Mouse (Mus musculus) common myeloid progenitor, adult 5-6 weeks (primary cell): ENCODE results near the gene Hist1h4b. TPM values are rescaled to one million over a fixed set of nuclear protein-coding genes. Genes with fewer than 3 reads are reported as not detected.
"Not testable (repeated sequence)": the region's sequence is repeated elsewhere in the genome, so short reads cannot be mapped to it uniquely, and the experiment has no call there.

Source experiments
- ATAC-seq: replicated peaks from 2 replicates; pipeline ENCODE4 v1.8.0; 2016; ENCODE audit warnings: low read depth, mild to moderate bottlenecking, moderate TSS enrichment, inconsistent platforms; ENCODE audit not compliant: poor library complexity, severe bottlenecking
- total RNA-seq: library from RNA; stranded (forward); fragments of 200-1000, 187-1606 nt; gene quantifications from 2 replicates; pipeline ENCODE4 v1.2.3, GENCODE M21; 2017

The Hist1h4b gene
- 676 and 902 TPM in 2 replicates for total RNA-seq

DNA sequence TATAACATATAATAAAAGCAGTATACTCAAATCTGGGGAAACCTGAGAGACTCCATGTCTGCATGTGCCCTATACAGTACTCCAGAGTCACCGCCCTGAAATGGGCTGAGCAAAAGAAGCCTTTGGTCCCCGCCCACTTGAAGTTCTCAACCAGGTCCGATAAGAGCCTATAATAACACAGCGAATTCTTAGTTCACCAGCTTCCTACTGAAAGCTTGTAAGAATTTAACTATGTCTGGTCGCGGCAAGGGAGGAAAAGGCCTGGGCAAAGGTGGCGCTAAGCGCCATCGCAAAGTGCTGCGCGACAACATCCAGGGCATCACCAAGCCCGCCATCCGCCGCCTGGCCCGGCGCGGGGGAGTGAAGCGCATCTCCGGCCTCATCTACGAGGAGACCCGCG is at the start of gene Hist1h4b:
Hist1h4b (plus strand) TSS at position 224 of the 400 bp plus-strand sequence.
- ATAC-seq = peak; percentile 42

DNA sequence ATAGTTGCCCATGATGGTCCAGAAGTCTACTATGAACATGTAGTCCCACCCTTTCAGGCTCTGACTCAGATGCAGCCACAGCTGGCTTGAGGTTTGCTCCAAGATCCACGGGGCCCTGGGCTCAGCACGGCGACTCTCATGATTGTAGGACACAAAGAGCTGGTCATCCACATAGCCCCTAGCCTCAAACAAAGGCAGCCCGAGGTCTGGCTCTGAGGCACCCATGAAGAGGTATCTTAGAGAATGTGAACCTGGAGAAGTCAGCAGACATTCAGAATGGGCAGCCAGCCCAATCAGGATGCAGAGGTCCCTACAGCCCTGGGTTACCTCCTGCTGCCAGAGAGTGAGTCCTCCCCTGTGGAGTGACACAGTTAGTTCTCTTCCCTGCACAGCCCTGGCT is 48.8 kb upstream of the Hist1h4b start:
- ATAC-seq = no peak

DNA sequence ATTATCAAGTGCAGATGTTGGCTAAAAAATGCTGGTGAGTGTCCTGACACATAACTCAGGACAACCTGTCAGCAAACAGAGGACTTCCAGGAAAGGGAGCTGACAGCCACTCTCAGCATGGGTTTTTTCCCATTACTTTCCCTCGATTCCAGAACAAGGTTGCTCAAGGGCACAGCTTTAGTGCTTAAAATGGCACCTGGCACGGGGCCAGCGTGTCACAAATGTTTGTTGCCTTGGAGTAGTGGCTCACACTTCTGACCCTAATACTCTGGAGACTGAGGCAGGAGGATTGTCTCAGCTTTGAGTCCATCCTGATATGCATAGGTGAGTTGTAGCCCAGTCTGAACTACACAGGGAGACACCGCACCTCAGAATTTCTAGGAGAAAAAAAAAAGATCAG is 48.2 kb upstream of the Hist1h4b start:
- ATAC-seq = no peak

DNA sequence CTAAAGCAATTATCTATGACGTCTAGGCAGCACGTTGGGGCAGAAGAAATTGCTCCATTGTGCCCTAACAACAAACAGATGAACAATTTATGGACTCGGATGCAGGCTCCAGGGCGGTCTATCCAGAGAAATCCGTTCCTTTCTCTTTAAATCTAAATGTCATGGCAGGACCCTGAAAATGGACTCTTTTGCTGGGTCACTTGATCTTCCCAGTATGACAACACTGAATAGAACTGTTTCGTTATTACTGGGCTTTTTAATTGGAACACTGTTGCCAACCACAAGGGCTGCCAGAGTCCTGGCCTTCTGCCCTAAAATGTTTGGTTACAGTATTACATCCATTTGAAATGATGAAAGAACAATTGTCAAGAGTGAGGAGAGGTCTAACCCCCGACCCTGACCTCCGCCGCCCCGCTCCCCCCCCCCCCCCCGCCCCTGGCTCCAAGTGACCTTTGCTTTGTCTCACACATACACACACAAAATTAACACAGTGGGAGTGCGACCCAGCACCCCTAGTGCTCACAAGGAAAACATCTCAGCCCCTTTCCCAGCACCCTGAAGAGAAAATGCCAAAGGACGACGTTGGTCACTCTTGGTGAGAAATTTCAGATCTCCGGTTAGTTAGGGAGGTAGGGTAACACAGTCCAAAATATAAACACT is 47.0 kb upstream of the Hist1h4b start:
- ATAC-seq = no peak

DNA sequence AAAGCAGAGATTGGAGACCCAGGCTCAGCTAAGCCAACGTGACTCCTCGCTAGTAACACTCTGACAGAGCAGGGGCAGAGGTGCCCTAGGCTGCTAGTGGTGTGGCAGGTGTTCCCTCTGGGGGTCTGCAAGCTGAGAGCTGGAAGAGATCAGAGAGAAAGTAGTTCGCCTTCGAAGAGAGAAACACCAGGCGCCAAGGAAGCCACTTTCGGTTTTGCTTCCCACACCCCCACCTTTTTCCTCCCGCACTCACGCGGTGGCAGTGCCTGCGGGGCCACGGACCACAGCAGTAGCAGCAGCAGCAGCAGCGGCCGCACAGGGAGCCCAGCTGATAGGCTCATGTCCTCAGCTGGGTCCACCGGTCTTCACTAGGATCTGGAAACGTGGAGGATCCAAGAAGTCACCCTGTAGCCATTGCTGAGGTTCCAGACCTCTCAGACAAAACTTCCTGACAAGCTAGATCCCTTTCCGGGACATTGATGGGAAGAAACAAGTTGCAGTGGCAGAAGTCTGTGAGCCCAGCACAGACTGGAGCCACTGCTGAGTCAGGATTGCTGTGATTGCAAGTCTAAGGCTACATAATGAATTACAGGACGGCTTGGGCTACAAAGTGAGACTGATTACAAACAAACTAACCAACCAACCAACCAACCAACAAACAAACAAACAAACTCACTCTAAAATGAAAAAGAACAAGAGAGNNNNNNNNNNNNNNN is 46.3 kb upstream of the Hist1h4b start, which contains the start of gene Hfe:
Hfe (minus strand) TSS at position 481 of the 716 bp plus-strand sequence.
- peak; percentile 68 for ATAC-seq

DNA sequence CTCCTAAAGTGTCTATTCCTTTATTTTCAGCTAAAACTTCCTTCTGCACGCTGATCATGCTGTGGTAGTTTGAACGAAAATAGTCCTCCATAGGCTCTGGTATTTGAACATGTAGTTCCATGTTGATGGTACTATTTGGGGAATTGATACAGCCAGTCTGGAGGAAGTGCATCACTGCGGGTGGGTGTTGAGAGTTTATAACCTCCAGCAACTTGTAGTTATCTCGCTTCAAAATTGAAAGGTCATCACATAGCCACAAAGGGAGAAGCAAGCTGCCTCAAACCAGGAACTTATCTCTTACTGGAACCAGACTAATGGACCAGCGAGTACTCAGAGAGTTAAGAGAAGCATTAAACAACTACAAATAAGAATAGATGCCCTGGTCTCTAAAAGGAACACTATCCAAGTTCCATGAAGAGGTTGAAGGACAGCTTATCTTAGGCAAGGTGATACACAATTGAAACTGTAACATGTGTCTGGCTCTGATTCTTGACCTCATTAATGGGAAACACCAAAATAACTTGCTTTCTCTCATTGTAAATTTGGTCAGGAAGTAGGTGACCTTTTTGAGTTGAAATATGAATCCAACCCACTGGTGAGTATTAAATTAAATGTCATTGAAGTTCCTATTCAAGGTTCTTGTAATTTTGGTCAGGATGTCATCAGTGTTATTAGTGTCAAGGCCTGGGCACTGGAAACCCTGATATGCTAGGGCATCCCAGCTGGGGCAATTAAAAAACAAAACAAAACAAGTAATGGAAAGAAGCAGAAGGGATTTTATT is 40.4 kb upstream of the Hist1h4b start:
- ATAC-seq = peak; percentile 77

DNA sequence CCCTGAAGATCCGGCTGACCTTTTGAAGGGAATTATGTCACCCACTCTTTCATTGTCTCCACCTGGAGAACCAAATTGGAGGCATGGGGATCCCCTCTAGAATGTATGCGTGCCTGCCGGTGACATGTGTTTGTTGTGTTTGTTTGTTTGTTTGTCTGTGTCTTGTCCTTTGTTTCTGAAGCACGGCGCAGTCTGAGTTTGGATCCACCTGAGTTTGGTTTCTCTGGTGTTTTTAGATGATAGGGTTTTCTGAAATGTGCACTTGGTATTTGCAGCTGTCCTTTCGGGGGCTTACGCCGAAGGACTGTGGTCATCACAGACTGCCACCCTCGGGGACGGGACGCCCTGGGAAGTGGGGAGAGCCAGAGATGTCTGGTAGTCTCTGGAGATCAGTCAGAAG is 39.6 kb upstream of the Hist1h4b start:
- no peak for ATAC-seq

DNA sequence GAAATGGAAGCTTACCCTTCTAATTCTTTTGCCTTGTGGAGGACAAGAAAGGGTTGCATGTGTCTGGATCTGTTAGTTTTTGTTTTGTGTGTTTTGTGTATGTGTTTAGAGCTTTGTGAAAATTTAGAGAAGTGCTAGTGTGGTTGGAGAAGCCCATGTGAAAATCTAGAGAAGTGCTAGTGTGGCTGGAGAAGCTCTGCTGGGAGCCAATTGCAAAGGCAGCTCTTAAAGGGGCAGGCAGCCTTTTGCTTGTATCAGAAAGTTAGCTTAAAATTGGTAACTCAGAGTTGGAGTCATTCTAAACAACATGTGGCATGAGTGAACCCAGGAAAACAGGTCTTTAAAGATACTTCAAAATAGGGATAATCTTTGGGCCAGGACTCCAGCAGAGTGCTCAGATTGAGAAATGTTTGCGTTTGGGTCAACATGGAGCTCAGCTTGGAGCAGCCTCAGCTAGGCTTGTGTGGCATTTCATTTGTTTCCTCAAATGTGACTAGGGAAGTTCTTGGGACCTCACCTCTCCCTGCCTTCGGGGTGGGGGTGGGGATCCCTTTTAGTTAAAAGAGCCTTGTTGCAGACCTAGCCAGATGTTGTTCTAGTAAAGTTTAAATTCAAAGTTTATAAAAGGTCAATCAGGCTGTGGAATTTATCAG is 39.1 kb upstream of the Hist1h4b start:
- not testable (repeated sequence) for ATAC-seq

DNA sequence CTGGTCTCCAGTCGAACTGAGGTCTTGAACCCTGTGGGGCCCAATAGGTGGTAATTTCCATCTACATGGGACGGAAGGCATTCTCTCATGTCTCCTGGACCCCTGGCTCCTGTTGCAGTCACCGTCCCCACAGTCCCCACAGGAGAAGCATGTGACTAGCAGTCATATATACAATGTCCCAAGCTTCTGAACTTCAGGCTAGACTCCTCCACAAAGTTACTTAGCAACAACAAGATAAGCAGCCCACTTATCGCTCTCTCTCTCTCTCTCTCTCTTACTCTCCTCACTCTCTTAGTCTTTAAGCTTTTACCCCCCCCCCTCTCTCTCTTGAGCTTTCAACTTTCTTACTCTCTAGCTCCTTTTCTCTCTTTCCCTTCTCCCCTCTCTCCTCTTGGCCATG is 32.6 kb upstream of the Hist1h4b start:
- 0 out of 2 replicates have a peak, but pooled peaks have one; percentile 29 for ATAC-seq

DNA sequence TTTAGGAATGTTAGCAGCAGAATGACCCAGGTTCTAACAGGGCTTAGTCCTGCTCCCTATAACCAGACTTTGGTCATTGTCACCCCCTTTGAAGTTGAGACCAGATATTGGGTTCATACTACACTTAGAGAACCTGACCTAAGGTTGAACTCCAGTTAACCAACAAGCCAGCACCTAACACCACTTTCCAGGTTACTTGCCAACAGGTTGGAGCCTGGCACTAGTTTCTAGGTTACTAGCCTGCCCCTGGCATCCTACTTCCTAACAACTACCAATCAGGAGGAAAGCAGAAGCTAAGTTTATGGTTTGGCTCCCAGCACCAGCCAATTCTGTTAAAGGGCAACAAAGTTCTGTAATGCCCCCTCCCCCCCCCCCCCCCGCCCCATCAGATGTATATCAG is 31.6 kb upstream of the Hist1h4b start:
- ATAC-seq = no peak

DNA sequence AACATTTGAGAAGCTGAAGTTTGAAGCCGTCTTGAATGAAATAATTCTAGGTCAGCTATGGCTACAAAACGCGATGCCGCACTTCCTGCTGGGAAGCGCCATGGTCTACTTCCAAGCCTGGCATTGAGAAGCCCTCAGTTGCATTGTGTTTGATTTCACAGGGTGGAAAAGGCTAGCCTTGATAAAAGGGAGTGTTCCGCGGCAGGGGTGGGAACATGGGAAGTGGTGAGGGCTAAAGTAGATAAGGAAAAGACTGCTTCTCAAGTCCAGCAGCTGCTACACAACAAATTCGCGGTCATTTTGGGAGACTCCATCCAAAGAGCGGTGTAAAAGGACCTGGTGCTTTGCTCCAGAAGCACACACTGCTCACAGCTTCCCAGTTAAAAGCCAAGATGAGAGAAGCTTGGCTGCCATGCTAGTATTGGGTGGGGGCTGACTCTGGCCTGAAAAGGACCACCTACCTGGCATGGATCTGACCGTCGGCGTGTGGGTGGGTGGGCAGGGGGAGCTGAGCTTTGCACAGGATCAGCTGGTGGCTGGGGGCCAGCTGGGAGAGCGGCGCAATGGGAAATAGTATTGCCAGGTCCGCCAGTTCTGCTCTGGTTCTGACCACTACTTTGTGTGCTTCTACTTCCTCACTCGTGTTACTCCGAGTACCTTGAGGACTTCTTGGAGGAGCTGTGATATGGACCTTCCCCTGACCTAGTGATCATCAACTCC is 28.2 kb upstream of the Hist1h4b start:
- ATAC-seq = no peak; the same call in 1 of the 2 replicates

DNA sequence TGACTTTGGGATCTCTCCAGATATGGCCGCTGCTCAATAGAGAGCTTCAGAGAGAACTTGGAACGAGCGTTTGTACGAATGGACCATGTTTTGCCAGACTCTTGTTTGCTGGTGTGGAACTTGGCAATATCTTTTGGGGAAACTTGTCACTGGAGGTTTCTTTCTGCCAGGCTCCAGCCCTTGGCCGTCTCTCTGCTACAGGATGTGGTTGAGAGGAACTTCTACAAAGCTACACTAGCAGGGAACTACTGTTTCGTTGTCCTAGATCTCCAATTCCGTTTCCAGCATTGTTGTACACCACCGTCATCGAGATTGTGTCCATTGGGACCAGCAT is 27.7 kb upstream of the Hist1h4b start:
- ATAC-seq = peak; percentile 53

DNA sequence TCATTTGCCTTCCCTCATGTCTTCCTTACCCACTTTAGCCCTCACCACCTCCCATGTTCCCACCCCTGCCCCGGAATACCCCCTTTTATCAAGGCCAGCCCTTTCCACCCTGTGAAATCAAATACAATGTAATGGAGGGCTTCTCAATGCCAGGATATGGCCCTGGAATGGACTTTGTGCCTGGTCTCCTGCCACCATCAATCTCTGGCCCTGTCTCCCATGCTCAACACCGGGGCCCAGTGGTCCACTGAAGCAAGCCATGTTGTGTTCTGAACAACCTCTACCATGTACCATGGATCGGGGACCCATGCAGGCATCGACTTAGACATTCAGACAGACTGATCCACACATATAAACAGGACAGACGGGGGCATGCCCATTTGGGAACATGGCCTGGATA is 27.1 kb upstream of the Hist1h4b start:
- no peak for ATAC-seq

DNA sequence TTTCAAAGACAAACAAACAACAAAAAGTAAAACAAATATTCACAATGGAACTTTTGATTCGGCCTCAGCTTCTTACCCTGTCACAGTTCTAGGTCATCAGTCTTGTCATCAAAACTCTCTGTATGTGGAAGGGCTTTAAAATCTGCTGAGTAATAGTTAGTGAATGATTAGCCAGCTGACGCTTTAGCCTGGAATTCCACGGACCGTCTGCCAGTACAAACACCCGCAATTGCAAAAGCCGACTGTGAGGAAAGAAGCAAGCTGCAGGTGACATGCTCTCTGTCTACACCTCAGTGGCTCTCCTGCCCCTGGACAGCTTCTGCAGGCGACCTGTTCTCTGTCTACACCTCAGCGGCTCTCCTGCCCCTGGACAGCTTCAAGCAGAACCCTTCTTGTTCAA is 26.3 kb upstream of the Hist1h4b start:
- no peak for ATAC-seq

DNA sequence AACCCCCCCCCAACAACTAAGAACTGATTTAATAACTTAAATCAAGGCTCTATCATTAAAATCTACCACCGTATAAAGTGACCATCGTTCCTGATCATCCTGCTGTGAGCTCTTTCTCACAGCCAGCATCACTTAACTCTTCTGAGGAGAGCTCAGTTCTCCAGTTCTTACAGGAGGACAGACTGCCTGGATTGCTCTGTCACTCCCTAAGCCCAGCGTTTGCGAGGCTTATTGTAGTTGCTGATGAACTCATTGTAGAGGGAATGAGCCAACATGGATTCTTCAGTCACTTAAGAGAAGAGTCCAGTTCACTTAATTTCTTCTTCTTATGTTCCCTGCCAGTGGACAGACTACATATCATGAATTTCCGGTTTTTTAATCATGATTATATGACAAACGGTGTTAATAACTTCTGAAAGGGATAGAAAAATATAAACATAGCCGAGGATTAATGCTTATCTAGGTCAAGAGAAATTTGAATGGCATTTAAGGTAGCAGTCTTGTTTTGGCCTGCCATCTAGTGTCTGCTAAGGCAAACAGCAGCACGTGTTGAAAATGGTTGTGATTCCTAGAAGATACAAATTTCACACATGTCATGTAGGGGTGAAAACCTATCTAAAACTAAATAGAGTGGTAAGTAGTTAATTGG is 24.5 kb upstream of the Hist1h4b start:
- peak; percentile 69 for ATAC-seq

DNA sequence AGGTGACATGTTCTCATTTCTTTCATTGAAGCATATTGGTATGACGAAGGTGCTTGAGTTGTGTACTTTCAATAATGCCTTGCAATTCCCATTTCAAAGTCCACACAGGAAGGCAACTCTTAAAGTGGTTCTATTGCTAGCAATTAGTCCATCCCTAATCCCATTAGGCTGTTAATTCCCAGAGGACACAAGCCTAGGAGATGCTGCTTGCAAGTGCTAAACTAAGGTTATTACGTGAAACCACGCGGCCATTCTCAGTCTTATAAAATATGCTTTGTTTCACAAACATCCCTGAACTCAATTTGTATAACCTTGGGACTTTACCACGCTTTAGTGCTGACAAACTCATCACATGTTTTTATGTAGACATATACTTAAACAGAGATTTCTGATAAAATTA is 19.7 kb upstream of the Hist1h4b start:
- no peak for ATAC-seq

DNA sequence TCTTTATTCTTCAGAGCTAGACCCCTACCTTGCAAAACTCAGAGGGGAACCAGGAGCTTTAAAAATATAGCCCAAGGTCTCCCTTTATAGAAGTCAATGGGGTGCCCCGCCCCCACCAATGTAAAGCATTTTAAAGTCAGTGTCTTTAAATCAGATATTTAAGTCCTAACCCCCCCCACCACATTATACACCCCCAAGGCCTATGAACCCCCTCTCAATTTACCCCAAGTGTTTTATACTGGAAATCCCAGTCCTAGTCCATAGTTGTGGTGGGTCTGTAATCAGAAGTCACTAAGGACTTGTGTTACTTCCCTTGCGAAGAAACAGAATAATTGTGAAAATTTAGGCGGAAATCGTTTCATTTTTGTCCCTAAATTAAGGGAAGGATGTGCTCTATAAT is 18.8 kb upstream of the Hist1h4b start:
- ATAC-seq = no peak

DNA sequence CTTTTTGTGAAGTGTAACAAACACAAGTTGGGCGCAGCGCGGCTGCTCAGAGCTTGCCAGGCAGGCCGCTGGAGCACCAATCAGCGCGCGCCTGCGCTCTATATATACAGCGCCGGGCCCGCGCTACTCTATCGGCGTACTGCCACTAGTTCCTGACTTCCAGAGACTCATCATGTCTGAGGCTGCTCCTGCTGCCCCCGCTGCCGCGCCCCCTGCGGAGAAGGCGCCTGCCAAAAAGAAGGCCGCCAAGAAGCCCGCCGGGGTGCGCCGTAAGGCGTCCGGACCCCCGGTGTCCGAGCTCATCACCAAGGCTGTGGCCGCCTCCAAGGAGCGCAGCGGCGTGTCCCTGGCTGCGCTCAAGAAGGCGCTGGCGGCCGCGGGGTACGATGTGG is 18.1 kb upstream of the Hist1h4b start, which contains the start of gene Hist1h1c:
Hist1h1c (plus strand) TSS at position 132 of the 392 bp plus-strand sequence.
- ATAC-seq = peak; percentile 66
